Mouse (Mus musculus): Measurements from ENCODE around the gene Ccdc173. TPM values are rescaled to one million over a fixed set of nuclear protein-coding genes. Genes with fewer than 3 reads are reported as not detected.
A peak's percentile ranks its signal among the peaks of the same experiment; 100 is the strongest.
"Not testable (repeated sequence)": the region's sequence is repeated elsewhere in the genome, so short reads cannot be mapped to it uniquely, and the experiment has no call there.

Gene Ccdc173
- polyA plus RNA-seq, 1 experiment from 2014 or later, result 1.8 TPM

- peak; percentile 78 for ATAC-seq (replicated peaks; ENCODE audit: extremely low read depth, insufficient read depth, low FRiP score)
- Histone ChIP-seq H3K27ac (ENCODE audit: low read length) (peak overlapping the region; percentile 98), H3K4me1 (ENCODE audit: control insufficient read depth, insufficient read depth, low read length) (peaks cover 18% of the 10 kb centered on the region), H3K4me3 (ENCODE audit: low read length) (peak overlapping the region; percentile 90), H3K9me3 (replicated peaks; ENCODE audit: control insufficient read depth, low read length) (no peaks in the 10 kb centered on the region), H3K36me3 (ENCODE audit: control insufficient read depth, insufficient read depth) (peaks cover 7% of the 10 kb centered on the region), H3K27me3 (ENCODE audit: control insufficient read depth, insufficient read depth, low read length) (no peaks in the 10 kb centered on the region), H3K4me2 (ENCODE audit: low read depth, low read length) (peak overlapping the region; percentile 67), H3K9ac (ENCODE audit: low read length) (peak overlapping the region; percentile 95)
- 2% methylated on average over 41 of the region's 45 CpGs for WGBS
These were observed 33.8 kb upstream of the Ccdc173 start for GRCm38 (mm10) chr2:69823129-69823677.

GRCm38 (mm10) chr2:69822361-69823128 is 33.2 kb upstream of the Ccdc173 start:
- 0% methylated on average over 63 of the region's 80 CpGs for WGBS

GRCm38 (mm10) chr2:69821711-69822110 is 32.3 kb upstream of the Ccdc173 start, which contains the start of gene Klhl23:
TSS of gene Klhl23 (plus strand) at chr2:69821944.
- ATAC-seq (replicated peaks; ENCODE audit: extremely low read depth, insufficient read depth, low FRiP score), result peak; percentile 49
- H3K9ac ChIP-seq (ENCODE audit: low read length), result peak within 1 kb of the TSS; percentile 95
- H3K4me2 ChIP-seq (ENCODE audit: low read depth, low read length), result peak within 1 kb of the TSS; percentile 67
- no peaks in the 10 kb centered on the region for H3K27me3 ChIP-seq (ENCODE audit: control insufficient read depth, insufficient read depth, low read length)
- H3K4me3 ChIP-seq (ENCODE audit: low read length), result peak within 1 kb of the TSS; percentile 90
- peak within 1 kb of the TSS; percentile 98 for H3K27ac ChIP-seq (ENCODE audit: low read length)
- peaks cover 16% of the 10 kb centered on the region for H3K4me1 ChIP-seq (ENCODE audit: control insufficient read depth, insufficient read depth, low read length)
- H3K36me3 ChIP-seq (ENCODE audit: control insufficient read depth, insufficient read depth), result peaks cover 4% of the 10 kb centered on the region
- no peaks in the 10 kb centered on the region for H3K9me3 ChIP-seq (replicated peaks; ENCODE audit: control insufficient read depth, low read length)
- 3% methylated on average over 8 of the region's 8 CpGs for WGBS

More at GRCm38 (mm10) chr2:69822361-69823128, 33.2 kb upstream of the Ccdc173 start:
- H3K4me3 ChIP-seq (ENCODE audit: low read length), result peak overlapping the region; percentile 90
- H3K36me3 ChIP-seq (ENCODE audit: control insufficient read depth, insufficient read depth), result peaks cover 7% of the 10 kb centered on the region
- H3K9ac ChIP-seq (ENCODE audit: low read length), result peak overlapping the region; percentile 95
- peak; percentile 85 for ATAC-seq (replicated peaks; ENCODE audit: extremely low read depth, insufficient read depth, low FRiP score)
- H3K4me1 ChIP-seq (ENCODE audit: control insufficient read depth, insufficient read depth, low read length), result peaks cover 15% of the 10 kb centered on the region
- no peaks in the 10 kb centered on the region for H3K9me3 ChIP-seq (replicated peaks; ENCODE audit: control insufficient read depth, low read length)
- H3K4me2 ChIP-seq (ENCODE audit: low read depth, low read length), result peak overlapping the region; percentile 67
- peak overlapping the region; percentile 98 for H3K27ac ChIP-seq (ENCODE audit: low read length)
- H3K27me3 ChIP-seq (ENCODE audit: control insufficient read depth, insufficient read depth, low read length), result no peaks in the 10 kb centered on the region

GRCm38 (mm10) chr2:69820201-69820600 is 30.8 kb upstream of the Ccdc173 start:
- Histone ChIP-seq H3K27me3 (ENCODE audit: control insufficient read depth, insufficient read depth, low read length) (no peaks in the 10 kb centered on the region), H3K27ac (ENCODE audit: low read length) (no peak overlapping the region), H3K4me2 (ENCODE audit: low read depth, low read length) (no peak overlapping the region), H3K9ac (ENCODE audit: low read length) (no peak overlapping the region), H3K4me3 (ENCODE audit: low read length) (no peak overlapping the region), H3K9me3 (replicated peaks; ENCODE audit: control insufficient read depth, low read length) (no peaks in the 10 kb centered on the region), H3K4me1 (ENCODE audit: control insufficient read depth, insufficient read depth, low read length) (peaks cover 22% of the 10 kb centered on the region), H3K36me3 (ENCODE audit: control insufficient read depth, insufficient read depth) (no peaks in the 10 kb centered on the region)
- no peak for ATAC-seq (replicated peaks; ENCODE audit: extremely low read depth, insufficient read depth, low FRiP score)
- WGBS, result 59% methylated on average over 1 of the region's 1 CpGs

GRCm38 (mm10) chr2:69818350-69819085 is 29.1 kb upstream of the Ccdc173 start:
- Histone ChIP-seq H3K4me2 (ENCODE audit: low read depth, low read length) (no peak overlapping the region), H3K9ac (ENCODE audit: low read length) (no peak overlapping the region), H3K4me3 (ENCODE audit: low read length) (no peak overlapping the region), H3K4me1 (ENCODE audit: control insufficient read depth, insufficient read depth, low read length) (peaks cover 10% of the 10 kb centered on the region; the same call in 1 of the 2 replicates), H3K36me3 (ENCODE audit: control insufficient read depth, insufficient read depth) (no peaks in the 10 kb centered on the region), H3K9me3 (replicated peaks; ENCODE audit: control insufficient read depth, low read length) (no peaks in the 10 kb centered on the region), H3K27ac (ENCODE audit: low read length) (no peak overlapping the region), H3K27me3 (ENCODE audit: control insufficient read depth, insufficient read depth, low read length) (no peaks in the 10 kb centered on the region)
- WGBS, result 80% methylated on average over 9 of the region's 9 CpGs
- ATAC-seq (replicated peaks; ENCODE audit: extremely low read depth, insufficient read depth, low FRiP score), result no peak

GRCm38 (mm10) chr2:69816575-69816974 is 27.2 kb upstream of the Ccdc173 start:
- 19% methylated on average over 5 of the region's 5 CpGs for WGBS

GRCm38 (mm10) chr2:69811349-69811748 is 22.0 kb upstream of the Ccdc173 start:
- not testable (repeated sequence) for H3K9me3 ChIP-seq (replicated peaks; ENCODE audit: control insufficient read depth, low read length); ATAC-seq (replicated peaks; ENCODE audit: extremely low read depth, insufficient read depth, low FRiP score)
- 56% methylated on average over 7 of the region's 7 CpGs for WGBS

More at GRCm38 (mm10) chr2:69816575-69816974, 27.2 kb upstream of the Ccdc173 start:
- Histone ChIP-seq H3K27ac (ENCODE audit: low read length) (peak overlapping the region; percentile 71), H3K4me1 (ENCODE audit: control insufficient read depth, insufficient read depth, low read length) (peaks cover 10% of the 10 kb centered on the region; the same call in 1 of the 2 replicates), H3K9ac (ENCODE audit: low read length) (no peak overlapping the region), H3K4me2 (ENCODE audit: low read depth, low read length) (peak overlapping the region; percentile 18; the same call in 1 of the 2 replicates), H3K36me3 (ENCODE audit: control insufficient read depth, insufficient read depth) (no peaks in the 10 kb centered on the region), H3K9me3 (replicated peaks; ENCODE audit: control insufficient read depth, low read length) (0 out of 2 replicates have a peak, but pooled peaks cover 2% of the 10 kb centered on the region), H3K4me3 (ENCODE audit: low read length) (no peak overlapping the region), H3K27me3 (ENCODE audit: control insufficient read depth, insufficient read depth, low read length) (no peaks in the 10 kb centered on the region)
- peak; percentile 71 for ATAC-seq (replicated peaks; ENCODE audit: extremely low read depth, insufficient read depth, low FRiP score)

GRCm38 (mm10) chr2:69810169-69810568 is 20.8 kb upstream of the Ccdc173 start:
- H3K9ac ChIP-seq (ENCODE audit: low read length), result no peak overlapping the region
- no peak overlapping the region for H3K27ac ChIP-seq (ENCODE audit: low read length)
- WGBS, result 48% methylated on average over 15 of the region's 15 CpGs
- no peaks in the 10 kb centered on the region for H3K36me3 ChIP-seq (ENCODE audit: control insufficient read depth, insufficient read depth)
- no peak overlapping the region for H3K4me3 ChIP-seq (ENCODE audit: low read length)
- no peak for ATAC-seq (replicated peaks; ENCODE audit: extremely low read depth, insufficient read depth, low FRiP score)
- 0 out of 2 replicates have a peak, but pooled peaks cover 2% of the 10 kb centered on the region for H3K9me3 ChIP-seq (replicated peaks; ENCODE audit: control insufficient read depth, low read length)
- no peaks in the 10 kb centered on the region for H3K4me1 ChIP-seq (ENCODE audit: control insufficient read depth, insufficient read depth, low read length)
- H3K27me3 ChIP-seq (ENCODE audit: control insufficient read depth, insufficient read depth, low read length), result no peaks in the 10 kb centered on the region
- no peak overlapping the region for H3K4me2 ChIP-seq (ENCODE audit: low read depth, low read length)

More at GRCm38 (mm10) chr2:69811349-69811748, 22.0 kb upstream of the Ccdc173 start:
- H3K36me3 ChIP-seq (ENCODE audit: control insufficient read depth, insufficient read depth); H3K4me1 ChIP-seq (ENCODE audit: control insufficient read depth, insufficient read depth, low read length); H3K4me2 ChIP-seq (ENCODE audit: low read depth, low read length); H3K27ac ChIP-seq (ENCODE audit: low read length); H3K27me3 ChIP-seq (ENCODE audit: control insufficient read depth, insufficient read depth, low read length); H3K9ac ChIP-seq (ENCODE audit: low read length); H3K4me3 ChIP-seq (ENCODE audit: low read length): not testable (repeated sequence)
